Mouse (Mus musculus): ENCODE data around the gene Tcf3. TPM values are rescaled to one million over a fixed set of nuclear protein-coding genes. Genes with fewer than 3 reads are reported as not detected.

The Tcf3 gene
- polyA plus RNA-seq, 1 experiment from 2014 or later: 52.8 TPM

GRCm38 (mm10) chr10:80423562-80423961 is 9.9 kb downstream of the Tcf3 start:
- H3K27me3 ChIP-seq: no peaks in the 10 kb centered on the region
- H3K4me1 ChIP-seq (replicated peaks): peaks cover 70% of the 10 kb centered on the region
- WGBS (ENCODE audit: insufficient replicate concordance): 15% methylated on average over 4 of the region's 4 CpGs
- H3K4me3 ChIP-seq (replicated peaks): peak overlapping the region; percentile 7; the same call in 1 of the 2 replicates
- 0 out of 2 replicates have a peak, but pooled peaks cover 8% of the 10 kb centered on the region for H3K9me3 ChIP-seq (replicated peaks)
- peak; percentile 65 for ATAC-seq (ENCODE audit: insufficient read depth)
- H3K36me3 ChIP-seq (replicated peaks): peaks cover 88% of the 10 kb centered on the region
- peak overlapping the region; percentile 82 for H3K4me2 ChIP-seq
- H3K9ac ChIP-seq: peak overlapping the region; percentile 34
- peak overlapping the region; percentile 98 for H3K27ac ChIP-seq (replicated peaks)

DNA sequence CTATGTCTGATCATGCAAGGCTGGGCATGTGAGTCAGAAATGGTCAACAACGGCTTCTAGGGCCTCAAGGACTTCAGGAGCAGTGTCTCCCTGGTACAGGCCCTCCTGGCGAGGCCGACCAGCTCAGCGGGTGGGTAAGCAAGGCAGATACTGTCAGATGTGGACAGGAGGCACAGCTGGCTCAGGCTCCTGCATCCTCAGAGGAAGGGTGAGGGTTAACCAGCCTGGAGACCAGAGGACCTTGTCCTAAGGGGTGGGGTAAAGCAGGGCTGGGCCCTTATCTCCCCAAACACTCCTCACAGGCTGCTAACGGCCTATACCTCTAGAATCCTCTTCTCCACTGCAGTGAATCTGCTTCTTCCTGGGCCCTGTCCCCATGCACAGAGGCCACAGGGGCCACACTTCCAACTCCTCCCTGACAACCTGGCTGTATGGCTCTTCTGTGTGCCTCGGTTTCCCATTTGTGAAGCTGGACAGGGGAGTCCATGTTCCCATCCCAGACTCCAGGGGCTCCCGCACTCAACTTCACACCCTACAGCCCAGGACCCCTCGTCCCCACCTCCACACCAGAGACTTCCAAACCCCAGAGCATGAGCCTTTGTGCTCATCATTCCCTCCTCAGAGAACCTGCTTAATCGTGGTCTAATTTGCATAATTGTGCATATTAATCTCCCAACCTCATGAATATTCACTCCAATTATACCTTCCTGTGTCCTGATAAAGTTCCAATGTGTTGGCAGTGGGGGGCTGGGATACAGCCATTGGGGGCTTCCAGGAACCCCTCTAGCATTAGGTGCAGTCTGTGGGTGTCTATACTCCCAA is 11.6 kb downstream of the Tcf3 start:
- 18% methylated on average over 9 of the region's 9 CpGs for WGBS (ENCODE audit: insufficient replicate concordance)
- Histone ChIP-seq H3K4me2 (peak overlapping the region; percentile 82), H3K4me3 (replicated peaks) (peak overlapping the region; percentile 52), H3K27ac (replicated peaks) (peak overlapping the region; percentile 98), H3K4me1 (replicated peaks) (peaks cover 79% of the 10 kb centered on the region), H3K27me3 (no peaks in the 10 kb centered on the region), H3K9me3 (replicated peaks) (0 out of 2 replicates have a peak, but pooled peaks cover 8% of the 10 kb centered on the region), H3K36me3 (replicated peaks) (peaks cover 88% of the 10 kb centered on the region), H3K9ac (peak overlapping the region; percentile 67)
- peak; percentile 94 for ATAC-seq (ENCODE audit: insufficient read depth)

DNA sequence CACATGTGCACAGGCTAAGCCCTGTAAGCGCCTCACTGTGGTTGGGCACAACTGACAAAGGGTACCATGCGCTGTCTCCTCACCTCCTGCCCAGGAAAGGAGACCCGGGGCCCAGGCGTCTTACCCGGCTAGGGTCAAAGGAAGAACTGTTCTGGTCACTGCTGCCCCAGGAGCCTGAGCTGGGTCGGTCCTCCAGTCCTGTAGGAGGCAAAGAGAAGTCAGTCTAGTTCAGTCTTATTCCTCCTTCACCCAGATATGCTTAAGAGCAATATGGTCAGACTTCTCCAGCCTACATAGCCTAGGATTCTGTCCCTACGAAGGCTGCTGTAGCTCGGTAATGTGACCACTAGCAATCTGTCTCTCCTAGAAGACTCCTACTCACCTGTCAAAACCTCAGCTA is 12.2 kb downstream of the Tcf3 start:
- peak overlapping the region; percentile 98 for H3K27ac ChIP-seq (replicated peaks)
- H3K4me3 ChIP-seq (replicated peaks): peak overlapping the region; percentile 52
- 0 out of 2 replicates have a peak, but pooled peaks cover 6% of the 10 kb centered on the region for H3K9me3 ChIP-seq (replicated peaks)
- peaks cover 79% of the 10 kb centered on the region for H3K4me1 ChIP-seq (replicated peaks)
- H3K9ac ChIP-seq: peak overlapping the region; percentile 67
- no peaks in the 10 kb centered on the region for H3K27me3 ChIP-seq
- H3K4me2 ChIP-seq: peak overlapping the region; percentile 82
- peaks cover 88% of the 10 kb centered on the region for H3K36me3 ChIP-seq (replicated peaks)
- 62% methylated on average over 8 of the region's 8 CpGs for WGBS (ENCODE audit: insufficient replicate concordance)
- ATAC-seq (ENCODE audit: insufficient read depth): no peak; the same call in 1 of the 2 replicates

- H3K4me1 ChIP-seq (replicated peaks): peaks cover 79% of the 10 kb centered on the region
These were observed 12.7 kb downstream of the Tcf3 start for GRCm38 (mm10) chr10:80420729-80421128.

DNA sequence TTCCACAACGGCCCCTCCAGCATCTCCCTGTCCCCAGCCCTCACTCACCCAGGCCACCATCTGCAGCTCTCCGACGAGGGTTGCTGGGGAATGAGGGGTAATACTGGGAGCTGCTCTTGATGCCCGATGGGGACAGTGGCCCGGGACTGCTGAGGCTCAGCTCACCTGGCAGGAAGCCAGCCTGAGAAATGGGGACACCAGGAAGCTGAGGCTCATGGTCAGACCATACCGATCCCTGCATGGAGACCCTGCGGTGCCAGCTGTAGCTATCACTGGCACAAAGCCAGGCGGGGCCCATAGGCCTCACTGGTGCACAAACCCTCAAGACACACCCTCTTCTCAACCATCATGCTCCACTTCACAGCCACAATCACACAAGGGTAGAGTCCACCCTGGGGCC is 14.0 kb downstream of the Tcf3 start:
- no peak for ATAC-seq (ENCODE audit: insufficient read depth)
- Histone ChIP-seq H3K9ac (peak overlapping the region; percentile 67), H3K4me2 (peak overlapping the region; percentile 82), H3K4me1 (replicated peaks) (peaks cover 68% of the 10 kb centered on the region), H3K27me3 (no peaks in the 10 kb centered on the region), H3K9me3 (replicated peaks) (no peaks in the 10 kb centered on the region), H3K27ac (replicated peaks) (peak overlapping the region; percentile 98), H3K4me3 (replicated peaks) (peak overlapping the region; percentile 27), H3K36me3 (replicated peaks) (peaks cover 88% of the 10 kb centered on the region)
- 67% methylated on average over 8 of the region's 8 CpGs for WGBS (ENCODE audit: insufficient replicate concordance)

More at GRCm38 (mm10) chr10:80420729-80421128, 12.7 kb downstream of the Tcf3 start:
- Histone ChIP-seq H3K27me3 (no peaks in the 10 kb centered on the region), H3K4me3 (replicated peaks) (peak overlapping the region; percentile 52), H3K27ac (replicated peaks) (peak overlapping the region; percentile 98), H3K9me3 (replicated peaks) (0 out of 2 replicates have a peak, but pooled peaks cover 5% of the 10 kb centered on the region), H3K4me2 (peak overlapping the region; percentile 82), H3K9ac (peak overlapping the region; percentile 67), H3K36me3 (replicated peaks) (peaks cover 88% of the 10 kb centered on the region)
- WGBS (ENCODE audit: insufficient replicate concordance): 82% methylated on average over 10 of the region's 10 CpGs
- ATAC-seq (ENCODE audit: insufficient read depth): no peak

DNA sequence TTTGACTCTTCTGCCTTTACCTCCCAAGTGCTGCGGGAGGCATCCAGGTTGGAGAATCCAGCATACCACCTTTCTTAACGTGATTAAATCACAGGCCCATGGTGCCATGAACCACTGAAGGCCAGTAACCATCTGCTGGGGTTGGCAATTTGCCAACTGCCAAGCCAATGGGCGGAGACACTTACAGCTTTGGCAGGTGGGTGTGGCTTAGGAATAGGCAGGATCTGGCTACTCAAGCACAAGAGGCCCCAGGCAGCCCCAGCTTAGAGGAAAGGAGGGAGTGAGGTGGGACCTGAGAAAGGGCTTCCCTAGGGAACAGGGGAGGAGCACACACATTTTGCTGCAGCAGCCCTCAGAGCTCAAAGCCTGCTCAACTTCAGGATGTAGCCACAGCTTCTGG is 15.1 kb downstream of the Tcf3 start:
- peak overlapping the region; percentile 82 for H3K4me2 ChIP-seq
- peaks cover 57% of the 10 kb centered on the region for H3K4me1 ChIP-seq (replicated peaks)
- no peaks in the 10 kb centered on the region for H3K9me3 ChIP-seq (replicated peaks)
- no peak overlapping the region for H3K4me3 ChIP-seq (replicated peaks)
- no peak for ATAC-seq (ENCODE audit: insufficient read depth)
- peak overlapping the region; percentile 98 for H3K27ac ChIP-seq (replicated peaks)
- peak overlapping the region; percentile 67 for H3K9ac ChIP-seq
- peaks cover 90% of the 10 kb centered on the region for H3K36me3 ChIP-seq (replicated peaks)
- 57% methylated on average over 3 of the region's 3 CpGs for WGBS (ENCODE audit: insufficient replicate concordance)
- H3K27me3 ChIP-seq: no peaks in the 10 kb centered on the region

GRCm38 (mm10) chr10:80417841-80418240 is 15.6 kb downstream of the Tcf3 start:
- H3K4me3 ChIP-seq (replicated peaks): no peak overlapping the region
- no peaks in the 10 kb centered on the region for H3K9me3 ChIP-seq (replicated peaks)
- H3K9ac ChIP-seq: no peak overlapping the region
- H3K4me2 ChIP-seq: 0 out of 2 replicates have a peak overlapping the region, but pooled peaks have one; percentile 82
- WGBS (ENCODE audit: insufficient replicate concordance): 89% methylated on average over 1 of the region's 1 CpGs
- H3K27me3 ChIP-seq: no peaks in the 10 kb centered on the region
- no peak for ATAC-seq (ENCODE audit: insufficient read depth)
- peaks cover 52% of the 10 kb centered on the region for H3K4me1 ChIP-seq (replicated peaks)
- peaks cover 93% of the 10 kb centered on the region for H3K36me3 ChIP-seq (replicated peaks)
- H3K27ac ChIP-seq (replicated peaks): peak overlapping the region; percentile 98

- ATAC-seq (ENCODE audit: insufficient read depth): no peak
- Histone ChIP-seq H3K4me2 (no peak overlapping the region), H3K27me3 (no peaks in the 10 kb centered on the region), H3K4me1 (replicated peaks) (peaks cover 48% of the 10 kb centered on the region), H3K36me3 (replicated peaks) (peaks cover 98% of the 10 kb centered on the region), H3K27ac (replicated peaks) (no peak overlapping the region), H3K4me3 (replicated peaks) (no peak overlapping the region), H3K9me3 (replicated peaks) (no peaks in the 10 kb centered on the region), H3K9ac (no peak overlapping the region)
- WGBS (ENCODE audit: insufficient replicate concordance): 92% methylated on average over 10 of the region's 10 CpGs
These were observed 16.1 kb downstream of the Tcf3 start for GRCm38 (mm10) chr10:80417371-80417770.

GRCm38 (mm10) chr10:80415566-80415965 is 17.9 kb downstream of the Tcf3 start:
- no peak overlapping the region for H3K4me2 ChIP-seq
- H3K9me3 ChIP-seq (replicated peaks): no peaks in the 10 kb centered on the region
- H3K27ac ChIP-seq (replicated peaks): no peak overlapping the region
- ATAC-seq (ENCODE audit: insufficient read depth): no peak
- peaks cover 100% of the 10 kb centered on the region for H3K36me3 ChIP-seq (replicated peaks)
- 93% methylated on average over 7 of the region's 7 CpGs for WGBS (ENCODE audit: insufficient replicate concordance)
- H3K9ac ChIP-seq: no peak overlapping the region
- no peak overlapping the region for H3K4me3 ChIP-seq (replicated peaks)
- H3K27me3 ChIP-seq: no peaks in the 10 kb centered on the region
- H3K4me1 ChIP-seq (replicated peaks): peaks cover 30% of the 10 kb centered on the region

DNA sequence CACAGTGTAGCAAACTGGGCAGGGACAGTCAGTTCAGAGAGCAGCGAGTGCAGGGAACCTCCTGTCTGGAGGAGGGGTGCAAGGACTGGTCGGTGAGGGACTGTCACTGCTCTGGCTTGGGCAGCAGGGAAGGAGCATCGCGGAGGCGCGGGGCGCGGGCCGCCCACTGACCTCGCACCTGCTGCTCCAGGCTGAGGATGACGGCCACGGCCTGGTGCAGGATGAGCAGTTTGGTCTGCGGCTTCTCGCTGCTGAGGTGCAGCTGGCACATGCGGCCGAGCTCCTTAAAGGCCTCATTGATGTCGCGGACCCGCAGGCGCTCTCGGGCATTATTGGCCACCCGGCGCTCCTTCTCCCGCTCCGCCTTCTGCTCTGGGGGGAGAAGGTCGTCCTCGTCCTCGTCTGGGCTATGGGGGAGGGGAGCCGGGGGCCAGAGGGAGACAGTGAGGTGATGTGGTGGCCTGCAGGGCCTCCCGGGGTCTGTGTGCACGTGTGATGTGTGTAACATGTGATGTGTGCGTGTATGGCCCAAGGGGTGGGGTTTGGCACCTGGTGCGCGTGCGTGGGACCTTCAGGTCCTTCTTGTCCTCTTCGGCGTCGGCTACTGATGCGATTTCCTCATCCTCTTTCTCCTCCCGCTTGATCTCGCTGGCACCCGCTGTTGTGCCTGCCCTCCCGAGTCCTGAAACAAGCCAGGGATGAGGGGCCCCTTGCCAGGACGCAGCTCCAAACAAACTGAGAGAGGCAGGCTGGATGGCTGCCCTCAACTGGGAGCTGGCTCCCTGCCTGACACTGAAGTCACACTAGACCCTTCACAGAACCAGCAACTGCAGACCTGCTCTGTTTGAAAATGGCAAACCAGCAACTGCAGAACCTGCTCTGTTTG is 20.5 kb downstream of the Tcf3 start:
- ATAC-seq (ENCODE audit: insufficient read depth): no peak
- H3K27me3 ChIP-seq: no peaks in the 10 kb centered on the region
- 88% methylated on average over 44 of the region's 44 CpGs for WGBS (ENCODE audit: insufficient replicate concordance)

More for the DNA sequence above, 20.5 kb downstream of the Tcf3 start:
- H3K27ac ChIP-seq (replicated peaks): no peak overlapping the region
- H3K9ac ChIP-seq: no peak overlapping the region
- H3K4me1 ChIP-seq (replicated peaks): peaks cover 19% of the 10 kb centered on the region
- no peak overlapping the region for H3K4me3 ChIP-seq (replicated peaks)
- H3K9me3 ChIP-seq (replicated peaks): no peaks in the 10 kb centered on the region
- H3K4me2 ChIP-seq: no peak overlapping the region
- peaks cover 94% of the 10 kb centered on the region for H3K36me3 ChIP-seq (replicated peaks)
